Mouse (Mus musculus) megakaryocyte-erythroid progenitor cell, adult 5-6 weeks (primary cell): ENCODE data around the gene Pate4. TPM values are rescaled to one million over a fixed set of nuclear protein-coding genes. Genes with fewer than 3 reads are reported as not detected.
A peak's percentile ranks its signal among the peaks of the same experiment; 100 is the strongest.
"Not testable (repeated sequence)": the region's sequence is repeated elsewhere in the genome, so short reads cannot be mapped to it uniquely, and the experiment has no call there.

ENCODE experiments used
- ATAC-seq: replicated peaks from 2 replicates; pipeline ENCODE4 v1.8.0; 2016; ENCODE audit warnings: mild to moderate bottlenecking, inconsistent platforms; ENCODE audit not compliant: severe bottlenecking, poor library complexity, low FRiP score, low TSS enrichment
- total RNA-seq, 2 experiments: library from RNA; stranded (forward) in 1 of 2; stranded (reverse) in 1 of 2; fragments of 200-1000, 215-1000 nt in 1 of 2; fragments of >200 nt in 1 of 2; fragmentation: Nextera tagmentation in 1 of 2; gene quantifications; 2 replicates each; pipeline ENCODE4 v1.2.3; 2014 to 2017

Gene Pate4
- total RNA-seq (2014; fragmentation: Nextera tagmentation) (not detected in 2 replicates), total RNA-seq (2017) (not detected in 2 replicates)

DNA sequence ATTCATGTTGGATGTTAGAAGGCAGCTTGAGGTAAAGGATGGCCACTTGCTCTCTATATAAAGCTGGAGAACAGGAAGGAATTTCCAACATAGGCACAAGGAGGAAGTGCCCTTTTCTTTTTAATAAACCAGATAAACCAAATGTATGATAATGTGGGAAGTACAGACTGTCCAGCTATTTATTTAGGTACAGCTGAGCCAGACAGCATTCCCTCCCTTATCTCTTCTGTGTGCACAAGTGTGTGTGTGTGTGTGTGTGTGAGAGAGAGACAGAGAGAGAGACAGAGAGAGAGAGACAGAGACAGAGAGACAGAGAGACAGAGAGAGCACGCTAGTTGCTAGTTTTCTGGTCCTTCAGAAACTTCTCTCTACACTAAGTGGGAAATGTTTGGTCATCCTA lies at the start of gene Pate4:
Gene Pate4, minus strand, starts transcription at position 101 of the 400 bp plus-strand sequence.
- ATAC-seq = no peak

DNA sequence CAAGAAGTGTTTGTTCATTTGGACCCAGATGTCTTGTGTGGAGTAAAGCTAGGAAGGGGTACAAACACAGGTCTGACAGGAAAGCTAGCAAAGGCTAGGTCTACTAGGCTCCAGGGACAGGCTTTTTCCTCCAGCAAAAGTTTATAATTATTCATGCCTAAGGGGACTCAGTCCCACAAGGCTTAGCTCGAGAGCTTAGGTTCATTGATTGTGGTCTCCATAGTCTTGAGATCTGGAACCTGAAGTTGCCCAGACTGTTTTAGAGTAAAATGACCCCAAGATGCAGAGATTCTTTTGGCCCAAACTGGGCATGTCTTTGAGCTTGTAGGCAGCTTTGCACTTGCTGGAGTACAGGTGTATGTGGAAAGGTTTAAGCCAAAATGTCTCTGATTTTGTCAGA lies 36.4 kb upstream of the Pate4 start, which contains the start of gene Pate3:
Gene Pate3, minus strand, starts transcription at position 101 of the 400 bp plus-strand sequence.
- no peak for ATAC-seq

GRCm38 (mm10) chr9:35632981-35633380 lies 21.2 kb upstream of the Pate4 start:
- no peak for ATAC-seq

GRCm38 (mm10) chr9:35616784-35617183 lies 5.0 kb upstream of the Pate4 start:
- not testable (repeated sequence) for ATAC-seq

- ATAC-seq = no peak
Measured at GRCm38 (mm10) chr9:35614005-35614404, 2.3 kb upstream of the Pate4 start.

DNA sequence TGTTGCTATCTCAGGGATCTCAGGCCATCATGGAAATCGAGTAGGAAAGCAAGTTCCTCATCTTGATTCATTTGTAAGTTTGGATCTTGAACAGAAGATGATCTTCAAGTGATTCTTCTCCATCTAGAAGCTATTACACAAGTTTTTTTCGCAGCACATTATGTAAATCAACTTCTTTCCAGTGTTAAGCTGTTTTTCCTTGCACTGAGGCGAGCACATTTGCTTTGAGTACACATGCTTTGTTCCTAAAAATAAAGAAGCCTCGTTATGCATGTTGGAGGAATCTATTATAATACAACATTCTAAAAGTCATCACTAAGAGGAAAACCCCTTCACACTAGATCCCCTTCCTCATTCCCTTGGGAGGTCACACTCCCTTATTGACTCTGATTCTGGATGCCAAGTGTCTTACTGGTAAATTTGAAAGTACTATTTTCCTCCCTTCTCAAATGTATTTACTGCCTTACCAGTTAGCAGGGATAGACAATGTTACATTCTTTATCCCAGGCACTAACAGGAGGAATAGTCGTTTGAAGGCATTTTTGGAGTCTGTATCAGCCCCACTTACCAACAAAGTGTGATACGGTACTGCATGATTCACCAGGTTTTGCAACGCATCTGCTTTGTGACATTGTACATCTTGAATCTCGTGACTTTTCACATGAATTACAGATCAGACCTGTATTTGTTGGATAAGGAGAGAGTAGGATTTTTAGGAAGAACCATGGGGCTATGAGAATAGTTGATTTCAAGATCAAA lies 3.9 kb downstream of the Pate4 start:
- ATAC-seq = no peak

DNA sequence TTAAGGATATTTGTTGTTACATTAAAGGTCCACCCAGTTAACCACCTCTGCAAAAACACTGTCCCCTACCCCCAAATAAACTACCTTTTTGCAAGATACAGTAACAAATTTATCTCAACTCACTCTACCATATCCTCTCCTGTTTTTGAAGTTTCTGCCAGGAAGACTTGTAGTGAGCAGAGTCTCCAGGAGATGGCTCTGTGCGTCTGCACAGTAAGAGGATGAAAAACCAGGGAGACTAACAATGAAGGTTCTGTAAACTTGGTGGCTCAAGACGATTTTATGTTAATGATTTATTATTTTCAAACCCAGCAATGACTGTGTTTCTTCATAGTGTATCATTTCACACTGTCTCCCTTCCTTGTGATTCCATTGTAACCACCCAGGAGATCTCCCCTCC lies 18.8 kb downstream of the Pate4 start:
- ATAC-seq = 0 out of 2 replicates have a peak, but pooled peaks have one; percentile 44

GRCm38 (mm10) chr9:35587674-35588073 lies 24.1 kb downstream of the Pate4 start:
- no peak for ATAC-seq

- no peak for ATAC-seq
Measured at GRCm38 (mm10) chr9:35574416-35574815, 37.3 kb downstream of the Pate4 start.

DNA sequence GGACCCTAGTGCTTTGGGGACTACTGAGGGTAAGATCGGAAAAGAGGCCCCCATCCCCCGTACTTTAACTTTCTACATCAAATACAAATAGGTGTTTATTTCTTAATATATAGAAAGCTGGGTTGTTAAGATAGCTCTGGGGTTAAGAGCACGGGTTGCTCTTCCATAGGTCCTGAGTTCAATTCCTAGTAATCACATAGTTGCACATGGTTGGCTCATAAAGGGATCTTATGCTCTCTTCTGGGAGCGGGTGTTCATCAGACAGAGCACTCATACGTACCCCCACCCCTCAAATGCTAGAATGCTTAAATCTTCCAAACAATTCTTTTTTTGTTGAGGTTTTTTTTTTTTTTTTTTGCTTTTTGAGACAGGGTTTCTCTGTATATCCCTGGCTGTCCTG lies 41.1 kb downstream of the Pate4 start:
- ATAC-seq = no peak

GRCm38 (mm10) chr9:35569571-35570534 lies 41.9 kb downstream of the Pate4 start, which contains the start of the genes Pate2 and Hyls1:
TSS of gene Pate2 (plus strand) at chr9:35570284.
TSS of gene Hyls1 (minus strand) at chr9:35570398.
- peak; percentile 97 for ATAC-seq

GRCm38 (mm10) chr9:35567995-35568394 lies 43.7 kb downstream of the Pate4 start:
- ATAC-seq = no peak

- ATAC-seq = no peak
Measured at GRCm38 (mm10) chr9:35564536-35565240, 47.1 kb downstream of the Pate4 start.

DNA sequence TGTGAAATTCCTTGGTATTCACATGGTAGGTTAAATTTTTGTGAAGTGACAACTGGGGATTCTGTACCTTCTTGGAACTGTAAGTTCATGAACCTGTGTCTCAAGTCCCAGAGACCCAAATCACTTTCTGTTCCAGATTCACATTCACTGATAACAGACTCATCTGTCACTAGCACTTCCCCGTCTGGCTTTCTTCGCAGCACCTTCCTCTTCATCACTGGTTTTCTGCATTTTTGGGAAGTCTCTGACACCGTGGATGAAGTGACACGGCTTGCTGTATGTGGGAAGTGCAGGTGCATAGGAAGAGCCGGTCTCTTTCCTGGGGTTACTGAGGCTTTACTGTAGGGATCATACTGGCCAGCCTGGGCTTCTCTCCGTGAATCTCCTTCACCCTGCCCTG lies 50.2 kb downstream of the Pate4 start:
- no peak for ATAC-seq

- ATAC-seq = no peak
Measured at GRCm38 (mm10) chr9:35561076-35561475, 50.7 kb downstream of the Pate4 start.

DNA sequence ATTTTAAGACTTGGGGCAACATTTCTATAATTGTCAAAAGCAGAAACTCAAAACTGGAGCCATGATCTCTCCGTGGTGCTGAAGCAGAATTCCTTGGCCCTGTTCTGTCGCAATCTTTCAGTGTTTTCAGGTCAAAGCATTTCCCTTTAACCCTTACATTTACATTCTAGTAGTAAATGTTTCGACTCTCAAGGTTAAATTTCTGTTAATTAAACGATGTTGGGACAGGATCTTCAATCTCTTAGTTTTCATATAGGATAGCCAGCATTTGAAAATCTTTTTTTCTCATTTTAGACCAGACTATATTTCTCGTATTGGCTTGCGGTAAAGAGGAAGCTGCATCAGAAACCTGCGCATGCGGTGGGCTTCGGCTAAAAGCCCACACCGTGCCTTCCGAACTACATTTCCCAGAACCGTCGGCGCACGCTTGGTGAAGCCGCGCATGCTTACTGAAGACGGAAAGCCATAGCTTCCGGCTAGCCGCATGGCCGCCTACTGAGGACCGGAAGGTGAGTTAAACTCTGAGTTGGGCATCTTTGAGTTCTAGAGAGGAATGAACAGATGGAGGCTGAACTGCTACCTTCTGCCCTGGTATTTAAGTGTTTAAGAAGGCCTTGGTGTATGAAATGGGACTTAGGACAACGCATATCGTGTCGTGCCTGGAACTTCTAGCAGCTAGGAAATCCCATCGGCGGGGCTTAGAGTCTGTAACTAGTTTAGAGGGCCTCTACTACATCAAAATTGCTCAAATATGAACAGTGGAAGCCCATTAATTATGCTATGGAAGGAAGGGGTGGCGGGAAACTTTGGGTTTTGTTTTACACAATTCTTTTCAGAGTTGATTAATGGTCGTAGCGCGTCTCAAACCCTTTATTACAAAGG lies 52.5 kb downstream of the Pate4 start:
- peak; percentile 97 for ATAC-seq

GRCm38 (mm10) chr9:35558257-35559008 lies 53.3 kb downstream of the Pate4 start, which contains the start of the genes Ddx25 and Pus3:
TSS of gene Ddx25 (minus strand) at chr9:35558528.
TSS of gene Pus3 (plus strand) at chr9:35558595.
- no peak for ATAC-seq
